Mouse (Mus musculus) liver, embryonic 14.5 days (tissue): Measurements from ENCODE around the gene Rmnd5a.

Source experiments
- CTCF ChIP-seq: IDR thresholded peaks from 2 replicates; pipeline ENCODE4 v1.5.1; 2016; ENCODE audit warnings: antibody characterized with exemption, low read depth, control low read depth
- EP300 ChIP-seq: IDR thresholded peaks from 2 replicates; pipeline ENCODE4 v1.6.1; 2016; ENCODE audit warnings: antibody characterized with exemption, low read depth

DNA sequence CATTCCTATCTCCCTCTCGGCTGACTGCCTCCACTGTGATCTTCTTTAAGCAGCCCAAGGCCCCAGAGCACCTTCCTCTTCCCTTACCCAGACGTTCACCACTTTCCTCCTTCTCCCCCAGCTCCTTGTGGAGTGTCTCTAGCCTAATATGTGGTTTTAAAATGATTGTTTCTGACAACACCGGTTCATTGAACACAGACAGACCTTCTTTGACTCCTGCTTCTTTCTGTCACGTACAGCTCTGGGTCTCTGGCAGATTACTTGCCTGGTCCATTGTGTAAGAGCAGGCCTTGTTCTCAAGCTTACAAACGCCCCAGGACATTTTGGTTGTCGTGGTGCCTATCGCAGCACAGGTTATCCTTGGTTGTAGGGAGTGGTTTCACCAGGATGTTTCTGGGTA is 40.7 kb upstream of the Rmnd5a start:
- TF ChIP-seq CTCF (no peak), EP300 (no peak)
